Mouse (Mus musculus) Muller cell, postnatal 12 days (primary cell): ENCODE measurements at regions not wholly inside any gene's neighbourhood (a gene's known extent, or its start where the extent isn't known, plus 50 kb on each side); places are given as distances from the start of the nearest gene placed in this dataset.

ENCODE experiments used
- DNase-seq: peaks from one replicate; pipeline ENCODE4 v3.0.0-alpha.2; 2015; ENCODE audit errors: inconsistent ontology term

DNA sequence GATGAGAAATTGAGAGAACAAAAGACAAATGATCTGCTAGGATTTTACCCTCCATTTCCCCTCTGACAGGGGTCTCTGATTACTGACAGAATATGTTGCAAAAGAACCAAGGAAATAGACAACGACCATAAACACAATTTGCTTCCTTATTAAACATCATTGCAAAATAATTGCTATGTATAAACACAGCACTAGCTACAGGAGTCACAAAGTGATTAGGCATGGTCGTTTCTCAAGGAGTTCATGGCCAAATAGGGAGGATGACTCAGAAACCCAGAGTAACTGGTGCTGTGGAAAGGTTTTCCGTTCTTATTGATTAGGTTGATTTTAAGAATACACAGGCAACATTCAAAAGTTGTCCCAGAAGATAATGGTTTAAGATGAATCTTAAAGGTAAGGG, 180.4 kb downstream of the Gm12728 start:
- DNase-seq = no peak

DNA sequence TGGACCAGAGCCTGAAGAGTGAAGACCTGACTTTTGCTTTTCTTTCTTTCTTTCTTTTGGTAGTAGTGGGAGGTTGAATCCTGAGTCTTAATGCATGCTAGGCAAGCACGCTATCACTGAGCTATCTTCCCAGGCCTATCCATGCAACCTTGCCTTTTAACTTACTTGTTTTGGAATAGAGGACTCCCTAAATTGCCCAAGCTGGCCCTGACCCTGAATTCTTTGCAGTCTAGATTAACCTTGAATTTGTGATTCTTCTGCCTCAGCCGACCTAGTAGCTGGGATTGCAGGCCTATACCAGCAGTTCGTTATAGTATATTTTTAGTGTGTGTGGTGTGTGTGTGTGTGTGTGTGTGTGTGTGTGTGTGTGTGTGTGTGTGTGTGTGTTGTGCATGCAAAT, 183.1 kb downstream of the Gm12728 start:
- no peak for DNase-seq

DNA sequence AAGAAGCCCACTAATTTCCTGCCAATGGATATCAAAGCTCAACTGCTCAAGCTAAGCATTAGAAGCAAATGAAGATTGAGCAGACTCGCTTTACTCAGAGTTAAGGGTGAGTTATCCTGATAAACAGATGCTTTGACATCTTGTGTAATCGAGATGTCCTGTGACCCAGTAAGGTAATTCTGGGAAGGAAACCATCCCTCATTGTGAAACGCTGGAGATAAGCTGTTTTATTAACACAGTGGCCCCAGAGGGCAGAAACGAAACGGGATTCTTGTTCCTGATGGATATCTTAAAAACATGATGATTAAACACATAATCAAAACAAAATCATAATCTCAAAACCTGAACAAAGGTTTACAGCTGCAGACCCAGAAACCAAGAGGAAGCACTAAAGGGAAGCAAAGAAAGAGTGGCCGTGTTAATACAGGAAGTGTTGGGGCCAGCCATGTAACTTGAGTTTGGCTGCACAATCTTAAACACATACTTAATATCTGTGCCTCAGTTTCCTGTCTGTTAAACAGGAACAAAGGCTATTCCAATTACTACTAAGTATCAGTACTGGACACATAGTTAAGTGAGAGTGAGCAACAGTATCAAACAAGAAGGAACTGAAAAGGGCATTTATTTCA, 184.2 kb downstream of the Gm12728 start:
- DNase-seq = no peak

DNA sequence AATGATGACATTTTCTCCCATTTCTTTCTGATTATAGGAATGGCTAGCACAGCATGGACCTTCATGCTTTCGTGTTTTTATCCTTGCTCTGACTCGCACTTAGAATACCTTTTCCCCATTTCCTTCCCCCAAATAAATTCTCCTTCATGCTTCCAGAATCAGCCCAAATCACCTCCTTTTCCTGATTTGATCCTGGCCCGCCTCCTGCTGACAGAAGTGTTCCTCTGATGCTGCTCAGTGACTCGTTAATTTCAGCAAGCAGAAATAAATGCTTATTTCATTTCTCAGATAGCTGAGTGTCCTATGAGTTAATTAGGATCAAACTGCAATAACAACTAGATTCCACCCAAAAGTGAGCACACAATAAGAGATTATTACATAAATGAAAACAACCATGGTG, 185.3 kb downstream of the Gm12728 start:
- peak; percentile 28 for DNase-seq

DNA sequence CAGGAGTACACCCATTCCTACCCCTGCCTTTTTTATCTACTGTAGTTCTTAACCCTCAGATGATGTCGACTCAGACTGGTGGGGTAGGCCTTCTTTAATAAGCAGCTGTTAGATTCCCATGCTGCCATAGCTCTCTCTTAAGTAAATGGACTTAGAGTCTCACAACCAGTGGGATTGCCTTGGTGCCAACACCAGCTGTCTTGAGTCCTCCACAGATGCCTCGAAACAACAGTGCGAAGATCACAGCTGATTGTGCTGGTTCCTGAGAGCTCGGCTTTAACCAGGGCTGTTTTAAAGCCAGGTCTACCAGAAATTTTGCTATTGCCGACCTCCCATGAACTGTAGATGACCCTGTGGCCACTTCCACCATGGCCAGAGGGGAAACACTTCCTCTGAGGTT, 189.4 kb downstream of the Gm12728 start:
- no peak for DNase-seq

DNA sequence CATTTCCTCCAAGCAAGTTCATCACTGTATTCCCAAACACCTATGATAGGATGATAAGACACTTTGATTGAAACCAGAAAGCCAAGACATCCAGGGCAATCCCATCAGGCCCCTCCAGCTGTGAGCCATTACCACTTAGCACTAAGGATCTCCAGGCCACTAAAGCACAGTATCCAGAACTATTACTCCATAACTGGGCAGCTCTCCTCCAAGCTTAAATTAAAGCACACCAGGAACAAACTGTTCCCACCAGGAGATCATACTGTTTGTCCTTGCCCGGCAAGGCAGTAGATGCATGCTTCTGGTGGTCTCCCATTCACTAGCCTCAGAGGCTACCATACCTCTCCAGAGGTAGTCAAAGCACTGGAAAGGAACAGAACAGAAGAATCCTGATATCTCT, 193.3 kb downstream of the Gm12728 start:
- no peak for DNase-seq

DNA sequence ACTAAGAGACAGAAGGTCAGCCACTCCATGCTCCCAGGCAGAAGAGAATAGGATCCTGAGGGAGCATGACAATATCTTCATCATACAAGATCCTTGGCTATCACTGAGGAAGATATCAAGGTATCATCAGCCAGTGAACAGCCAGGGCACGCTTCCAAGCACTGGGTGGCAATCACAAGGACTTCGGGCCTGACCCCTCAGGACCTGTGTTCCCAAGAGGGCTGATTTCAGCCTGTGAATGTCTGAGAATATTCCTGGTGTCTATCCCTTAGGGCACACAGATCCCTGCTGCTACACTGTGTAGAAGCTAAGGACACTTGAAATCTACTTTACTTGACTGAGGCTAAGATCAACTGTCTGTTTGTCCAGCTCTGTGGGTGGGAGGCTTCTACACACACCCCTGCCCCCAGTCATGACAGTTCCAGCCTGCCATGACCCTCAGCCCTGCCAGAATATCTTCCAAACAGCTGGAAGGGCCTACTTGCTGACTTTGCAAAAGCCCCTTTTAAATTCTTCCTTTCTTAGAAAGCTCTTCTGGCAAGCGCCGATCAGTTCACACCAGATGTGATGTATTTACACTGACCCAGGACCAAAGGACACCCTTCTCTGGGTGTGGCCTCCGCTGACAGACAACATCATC, 198.4 kb downstream of the Gm12728 start:
- DNase-seq = no peak

DNA sequence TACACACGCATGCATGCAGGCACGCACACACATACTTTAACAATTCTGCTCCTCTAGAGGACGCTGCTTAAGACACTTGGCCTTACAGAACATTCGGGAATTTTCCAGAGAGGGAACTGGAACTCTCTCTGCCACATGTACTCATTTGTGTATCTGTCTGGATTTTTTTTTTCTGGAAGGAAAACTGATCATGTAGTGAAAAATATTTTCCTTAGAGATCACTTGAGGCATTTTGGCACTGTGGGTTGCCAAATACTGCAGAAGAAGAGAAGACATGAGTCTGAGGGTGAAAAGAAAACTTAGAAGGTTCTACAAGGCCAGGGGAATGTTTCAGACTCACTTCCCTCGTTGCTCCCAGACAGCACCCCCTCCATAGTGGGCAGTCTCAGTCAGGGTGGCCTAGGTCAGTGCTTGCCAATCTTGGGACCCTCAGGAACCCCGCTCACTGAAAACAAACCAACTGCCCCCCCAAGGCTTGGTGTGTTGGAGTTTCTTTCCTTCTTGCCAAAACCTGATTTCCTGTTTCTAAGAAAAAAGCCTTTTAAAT, 203.0 kb downstream of the Gm12728 start:
- DNase-seq = no peak

DNA sequence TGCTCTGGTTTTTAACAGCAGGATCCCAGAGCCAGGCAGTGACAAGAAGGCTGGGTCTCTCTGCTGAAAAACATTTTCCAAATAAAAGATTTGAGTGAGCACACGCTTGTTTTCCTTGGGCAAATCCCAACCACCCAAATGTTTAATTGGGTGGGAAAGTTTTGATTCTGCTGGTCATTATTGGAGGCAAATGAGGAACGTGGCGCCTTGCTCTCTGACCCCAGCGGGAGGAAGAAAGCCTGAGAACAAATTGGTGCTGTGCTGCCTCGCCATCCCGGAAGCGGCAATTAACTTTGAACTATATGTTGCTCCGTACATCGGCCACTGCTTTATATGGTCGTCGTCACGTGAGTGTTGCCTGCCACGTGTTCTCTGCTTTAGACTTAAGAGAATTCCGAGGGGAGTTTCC, 204.7 kb downstream of the Gm12728 start:
- peak; percentile 41 for DNase-seq

DNA sequence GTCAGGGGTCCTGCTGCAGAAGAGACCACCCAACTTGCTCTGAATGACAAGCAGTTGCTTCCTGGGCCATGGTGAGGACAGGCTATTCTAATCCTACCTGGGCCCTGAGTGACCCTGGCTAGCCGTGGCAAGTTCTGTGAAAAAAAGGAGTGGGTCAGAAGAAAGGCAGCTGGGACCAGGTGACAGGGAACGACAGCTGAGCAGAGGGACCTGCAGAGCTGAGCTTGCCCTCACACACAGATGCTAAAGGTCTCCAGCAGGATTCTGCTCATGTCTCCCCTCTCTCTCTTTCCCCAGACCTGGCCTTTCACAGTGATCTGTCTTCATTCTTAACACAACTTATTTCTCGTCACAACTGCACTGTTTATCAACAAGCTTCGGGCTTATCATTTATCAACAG, 206.4 kb downstream of the Gm12728 start:
- no peak for DNase-seq

DNA sequence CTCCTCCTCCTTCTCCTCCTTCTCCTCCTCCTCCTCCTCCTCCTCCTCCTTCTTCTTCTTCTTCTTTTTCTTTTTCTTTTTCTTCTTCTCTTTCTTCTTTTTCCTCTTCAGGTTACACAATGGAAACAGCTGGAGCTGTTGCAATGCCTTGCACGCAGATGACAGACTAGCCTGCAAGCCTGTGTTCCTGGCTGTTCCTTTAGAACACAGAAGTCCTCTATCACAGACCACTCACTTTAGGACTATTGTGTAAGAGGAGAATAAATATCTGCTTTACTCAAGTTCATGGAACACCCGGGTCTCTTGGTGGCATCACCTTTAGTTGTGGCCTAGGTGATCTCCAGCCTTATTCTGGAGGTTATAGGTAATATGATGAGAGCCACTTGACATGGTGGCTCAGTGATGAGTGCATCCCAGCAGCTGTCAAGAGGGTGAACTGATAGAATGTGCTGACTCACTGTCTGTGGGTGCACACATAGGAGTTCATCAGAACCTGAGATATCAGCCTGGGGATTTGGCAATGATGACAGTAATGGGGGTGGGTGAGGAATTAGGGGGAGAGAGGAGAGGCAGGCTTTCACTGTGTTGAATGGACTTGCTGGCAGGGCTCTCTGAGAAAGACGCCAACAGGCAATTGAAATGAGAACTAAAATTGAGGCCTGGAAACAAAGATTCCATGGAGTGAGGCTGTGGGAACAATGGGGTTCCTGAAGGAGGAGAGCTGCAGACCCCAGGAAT, 207.4 kb downstream of the Gm12728 start:
- peak; percentile 64 for DNase-seq

DNA sequence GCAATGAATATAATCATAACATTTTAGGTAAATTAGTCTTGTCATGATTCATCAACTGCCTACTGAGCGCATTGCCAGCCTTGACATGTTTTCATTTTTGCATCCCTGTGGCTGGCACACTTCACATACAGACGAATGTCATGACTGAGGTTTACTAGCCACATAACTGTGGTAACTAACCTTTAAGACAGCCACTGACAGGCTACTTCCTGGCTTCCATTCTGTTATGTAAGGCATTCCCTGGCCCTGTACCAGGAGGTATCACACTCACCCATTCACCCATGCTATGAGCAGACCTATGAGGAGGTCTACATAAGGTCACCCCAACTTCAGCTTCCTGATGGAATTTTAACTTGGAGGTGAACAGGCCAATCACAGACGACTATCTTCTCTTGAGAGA, 212.8 kb downstream of the Gm12728 start:
- DNase-seq = peak; percentile 45

DNA sequence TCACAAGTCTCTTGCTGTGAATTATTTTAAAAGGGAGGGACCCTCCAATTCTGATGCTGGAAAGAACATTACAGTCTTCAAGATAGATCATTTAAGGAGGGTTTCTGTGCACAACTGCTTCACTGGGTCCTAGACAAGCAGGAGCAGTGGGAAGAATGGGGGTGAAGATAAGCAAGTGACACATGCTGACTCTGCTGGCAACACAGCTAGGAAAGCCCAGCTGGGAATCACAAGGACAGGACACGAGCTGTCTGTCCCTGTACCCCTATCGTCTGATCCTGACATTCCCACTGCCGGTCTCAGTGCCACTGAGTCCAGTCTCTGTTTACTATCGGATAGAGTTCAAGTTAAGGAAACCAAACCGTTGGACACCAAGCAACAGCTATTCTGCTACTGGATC, 216.3 kb downstream of the Gm12728 start:
- DNase-seq = no peak

DNA sequence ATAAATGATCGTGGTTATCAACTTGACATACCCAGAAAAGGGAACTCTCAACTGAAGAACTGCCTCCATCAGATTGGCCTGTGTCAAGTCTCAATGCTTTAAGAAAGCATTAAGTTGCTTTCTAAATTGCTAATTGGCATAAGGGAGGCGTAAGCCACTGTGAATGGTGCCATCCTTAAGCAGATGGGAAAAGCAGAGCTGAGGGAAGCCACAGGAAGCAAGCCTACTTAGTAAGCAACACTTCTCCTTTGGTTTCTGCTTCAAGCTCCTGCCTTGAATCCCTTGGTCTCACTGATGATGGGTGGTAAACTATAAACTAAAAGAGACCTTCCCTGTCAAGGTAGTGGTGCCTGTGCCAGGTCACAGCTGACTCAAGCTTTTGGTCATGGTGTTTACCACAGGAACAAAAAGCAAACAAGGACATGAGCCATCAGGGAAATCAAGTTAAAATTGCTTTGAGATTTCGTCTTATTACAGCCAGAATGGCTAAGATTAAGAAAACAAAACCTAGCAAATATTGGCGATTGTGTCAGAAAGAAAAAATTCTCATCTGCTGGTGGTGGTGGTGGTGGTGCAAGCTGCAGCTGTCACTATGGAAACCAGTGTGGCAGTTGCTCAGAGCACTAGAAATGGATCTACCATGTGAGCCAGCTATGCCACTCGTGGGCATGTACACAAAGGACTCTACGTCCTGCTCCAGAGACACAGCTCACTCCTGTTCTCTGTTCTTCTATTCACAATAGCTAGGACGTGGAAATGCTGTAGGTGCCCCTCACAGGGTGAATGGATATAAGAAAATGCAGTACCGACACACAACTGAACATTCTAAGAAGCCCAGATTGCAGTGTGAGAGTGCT, 217.9 kb downstream of the Gm12728 start:
- DNase-seq = no peak

DNA sequence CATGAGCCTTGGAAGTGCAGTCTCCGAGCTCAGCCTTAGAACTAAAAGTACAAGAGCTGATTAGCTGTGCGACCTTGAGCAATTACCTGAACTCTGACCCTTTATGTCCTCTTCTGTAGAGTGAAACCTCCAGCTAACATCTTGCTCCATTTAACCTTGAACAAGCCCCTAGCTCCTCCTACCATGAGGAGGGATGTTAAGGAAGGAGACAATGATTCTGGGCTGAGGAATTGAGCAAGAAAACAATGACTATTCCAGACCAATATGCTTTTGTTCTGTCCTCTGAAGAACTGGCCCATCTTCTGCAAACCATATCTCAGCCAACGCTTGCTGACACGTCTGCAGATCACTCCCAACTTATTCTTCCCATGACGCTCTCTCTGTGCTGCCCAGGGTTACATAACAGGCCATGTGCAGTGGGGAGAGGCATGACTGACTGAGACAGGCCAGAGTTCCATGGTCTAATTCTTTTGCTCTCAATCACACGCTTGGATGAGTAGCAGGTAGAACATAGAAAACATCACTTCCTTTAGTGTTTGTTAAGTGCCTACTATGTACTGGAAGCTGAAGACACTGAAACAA, 227.5 kb downstream of the Gm12728 start:
- no peak for DNase-seq

DNA sequence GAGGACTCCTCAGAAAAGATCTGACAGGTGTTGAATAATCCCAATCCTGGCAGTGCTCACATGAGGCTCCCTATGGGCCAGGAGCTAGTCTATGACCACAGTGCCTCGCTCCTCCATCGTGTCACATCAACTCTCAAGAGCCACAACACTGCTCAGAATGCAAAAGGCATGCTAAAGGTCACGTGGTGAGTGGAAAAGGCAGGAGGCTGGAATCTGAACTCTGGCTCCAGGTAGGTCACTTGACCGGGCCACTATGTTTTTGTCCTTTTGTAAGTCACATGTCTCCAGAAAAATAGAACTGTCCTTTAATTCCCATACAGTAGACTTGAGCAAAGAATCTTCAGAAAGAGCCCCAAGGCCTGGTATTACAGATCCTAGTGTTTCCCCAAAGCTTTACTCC, 229.3 kb downstream of the Gm12728 start:
- DNase-seq = no peak

DNA sequence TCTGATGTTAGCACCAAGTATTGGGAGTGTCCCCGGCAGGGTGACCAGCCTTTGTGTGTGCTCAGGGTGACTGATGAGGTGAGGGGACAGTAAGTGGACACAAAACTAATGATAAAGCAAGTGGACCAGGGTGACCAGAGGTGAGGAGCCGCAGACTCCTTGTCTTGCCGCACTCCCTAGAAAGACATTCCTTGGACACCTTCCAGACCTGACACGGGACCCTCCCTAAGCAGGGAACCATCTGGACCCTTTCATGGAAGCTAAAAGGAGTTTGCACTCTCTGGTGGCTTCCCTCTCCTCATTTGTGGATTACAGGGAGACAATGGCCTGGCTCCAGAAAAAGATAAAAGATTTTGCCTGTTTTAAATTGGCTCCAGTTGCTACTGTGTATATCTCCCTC, 230.7 kb downstream of the Gm12728 start:
- no peak for DNase-seq

DNA sequence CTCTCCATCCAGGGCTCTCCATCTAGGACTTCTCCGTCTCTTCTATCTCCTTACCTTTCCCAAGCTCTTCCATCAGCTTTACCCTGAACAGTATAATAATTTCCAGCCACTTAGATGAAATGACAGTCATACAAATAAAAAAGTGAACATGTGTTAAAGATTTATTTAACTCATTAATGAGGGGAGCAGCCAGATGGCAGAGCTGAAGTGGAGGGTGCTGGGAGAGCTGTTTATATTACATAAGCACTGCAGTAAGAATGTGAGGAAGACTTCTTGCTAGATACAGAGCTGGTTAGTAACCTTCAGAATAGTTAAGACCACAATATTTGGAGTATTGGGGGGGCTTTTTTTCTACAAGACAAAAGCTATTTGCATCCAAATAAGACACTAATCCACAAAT, 234.9 kb downstream of the Gm12728 start:
- no peak for DNase-seq

DNA sequence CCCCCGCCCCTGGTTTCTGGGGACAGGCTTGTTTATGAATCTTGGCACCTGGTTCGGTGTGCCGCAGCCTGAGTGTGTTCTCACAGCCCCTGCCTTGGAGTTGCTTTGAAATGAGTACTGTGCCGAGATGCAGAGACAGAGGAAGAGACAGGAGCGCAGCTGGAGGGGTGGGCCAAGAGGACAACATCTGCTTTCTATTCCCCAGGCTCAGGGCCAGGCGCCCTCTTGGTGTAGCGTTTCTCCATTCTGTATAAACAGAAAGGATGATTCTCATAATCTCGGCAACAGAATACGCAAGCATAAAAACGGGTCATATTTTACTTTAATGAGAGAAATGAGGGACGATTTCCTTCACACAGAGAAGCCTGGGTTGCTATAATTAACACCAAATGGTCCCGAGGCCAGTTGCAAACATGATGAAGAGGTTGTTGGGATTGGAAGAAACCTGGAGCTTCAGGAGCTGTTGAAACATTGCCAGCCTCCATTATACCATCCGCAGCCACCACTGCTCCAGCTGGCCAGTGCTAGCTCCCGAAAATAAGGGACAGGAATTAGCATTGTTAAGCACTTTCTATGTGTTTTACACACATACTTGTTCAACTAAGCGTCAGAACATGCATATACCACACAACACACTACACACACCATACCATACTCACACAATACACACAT, 236.4 kb downstream of the Gm12728 start:
- DNase-seq = no peak

DNA sequence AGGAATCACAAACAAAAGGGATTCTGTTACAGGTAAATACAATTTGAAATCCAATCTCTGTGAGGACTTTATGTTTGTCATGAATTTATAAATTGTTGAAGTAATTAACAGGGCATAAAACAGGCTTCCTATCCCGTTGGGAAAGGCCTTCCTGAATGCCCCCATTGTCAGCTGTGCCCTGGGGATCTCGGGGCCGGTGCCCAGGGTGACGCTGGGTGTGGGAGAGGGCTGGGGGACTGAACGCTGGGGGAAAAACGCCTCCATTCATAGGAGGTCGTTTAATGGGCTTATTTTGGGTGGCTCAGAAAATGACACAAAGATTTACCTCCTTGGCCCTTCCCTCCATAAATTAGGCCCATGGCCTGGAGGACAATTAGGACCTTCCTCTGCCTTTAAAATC, 250.7 kb downstream of the Gm12728 start:
- DNase-seq = peak; percentile 17

DNA sequence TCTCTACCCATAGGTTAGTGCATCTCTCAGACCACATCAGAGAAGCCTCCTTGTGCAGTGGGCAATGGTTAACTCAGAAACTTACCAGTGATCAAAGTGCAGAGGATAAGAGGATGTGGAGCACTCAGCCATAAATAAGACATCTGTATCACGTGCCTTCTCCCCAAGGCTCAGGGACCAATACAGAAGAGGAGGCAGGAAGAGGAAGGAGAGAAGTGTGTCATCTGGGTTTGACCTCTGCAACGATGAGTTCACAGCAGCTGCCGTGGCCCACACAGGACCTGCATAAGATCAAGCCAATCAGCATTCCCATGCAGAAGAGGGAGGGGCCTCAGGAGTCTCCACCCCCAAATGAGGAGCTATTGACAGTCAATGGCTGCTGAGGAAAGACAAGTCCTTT, 252.8 kb downstream of the Gm12728 start:
- no peak for DNase-seq
